Comparison of ENCODE assay signal across 8 mouse cellular contexts in genomic region chr17:56461771-56462743, GRCm38 (mm10). TPM values are rescaled to one million over a fixed set of nuclear protein-coding genes. Genes with fewer than 3 reads are reported as not detected.
A peak's percentile ranks its signal among the peaks of the same experiment; 100 is the strongest.
DNase-seq lines count a peak whose midpoint lies in the region; ATAC-seq and TF ChIP-seq lines count a peak whose summit lies in the region.

No protein-coding gene starts in this region.

- peak; percentile 99 for DNase-seq in heart, postnatal 10 days
- DNase-seq in large intestine, adult 2 months (ENCODE audit: low read depth, low spot score) = peak; percentile 95
- peak; percentile 96 for DNase-seq in liver, postnatal 0 days
- peak; percentile 100 for DNase-seq in testis, postnatal 10 days (ENCODE audit: low spot score)

- H3K27me3 ChIP-seq in E14TG2a.4 (ENCODE audit: insufficient read depth, low read length) = peaks cover 27% of the 10 kb centered on the region
- H3K27me3 ChIP-seq in forebrain, embryonic 13.5 days = no peaks in the 10 kb centered on the region
- H3K27me3 ChIP-seq in liver, postnatal 0 days (ENCODE audit: insufficient read depth, low read length) = no peaks in the 10 kb centered on the region
- no peaks in the 10 kb centered on the region for H3K27me3 ChIP-seq in neural tube, embryonic 14.5 days (ENCODE audit: control insufficient read depth, insufficient read depth, low read length)

- intact Hi-C loops in heart, postnatal 10 days (cut with DNase I) = no loop called here

- peak overlapping the region; percentile 77 for H3K9ac ChIP-seq in forebrain, embryonic 13.5 days
- H3K9ac ChIP-seq in liver, postnatal 0 days (replicated peaks) = peak overlapping the region; percentile 71
- H3K9ac ChIP-seq in neural tube, embryonic 14.5 days (replicated peaks; ENCODE audit: low read depth, low read length) = peak overlapping the region; percentile 63

- ATAC-seq in cerebellum, adult (ENCODE audit: insufficient number of reproducible peaks, low FRiP score, low TSS enrichment) = peak; percentile 72
- ATAC-seq in forebrain, embryonic 13.5 days = peak; percentile 92
- peak; percentile 91 for ATAC-seq in liver, postnatal 0 days
- ATAC-seq in neural tube, embryonic 14.5 days (ENCODE audit: low read depth) = peak; percentile 91

- H3K4me3 ChIP-seq in E14TG2a.4 (replicated peaks; ENCODE audit: low read length) = peak overlapping the region; percentile 89
- H3K4me3 ChIP-seq in forebrain, embryonic 13.5 days = peak overlapping the region; percentile 57
- H3K4me3 ChIP-seq in liver, postnatal 0 days (ENCODE audit: low read depth, low read length) = peak overlapping the region; percentile 69
- H3K4me3 ChIP-seq in neural tube, embryonic 14.5 days (ENCODE audit: low read depth, low read length) = peak overlapping the region; percentile 50

- H3K27ac ChIP-seq in forebrain, embryonic 13.5 days = peak overlapping the region; percentile 94
- H3K27ac ChIP-seq in liver, postnatal 0 days (ENCODE audit: low read depth) = peak overlapping the region; percentile 66
- H3K27ac ChIP-seq in neural tube, embryonic 14.5 days (ENCODE audit: low read depth, low read length) = peak overlapping the region; percentile 82

- peaks cover 10% of the 10 kb centered on the region for H3K36me3 ChIP-seq in E14TG2a.4 (ENCODE audit: insufficient read depth, low read length)
- H3K36me3 ChIP-seq in forebrain, embryonic 13.5 days (ENCODE audit: poor library complexity, severe bottlenecking) = peaks cover 38% of the 10 kb centered on the region
- no peaks in the 10 kb centered on the region for H3K36me3 ChIP-seq in liver, postnatal 0 days (replicated peaks; ENCODE audit: insufficient read depth, low read length)
- peaks cover 4% of the 10 kb centered on the region; the same call in 1 of the 2 replicates for H3K36me3 ChIP-seq in neural tube, embryonic 14.5 days (ENCODE audit: control insufficient read depth, insufficient read depth, low read length)

- under 1% methylated on average over 75 of the region's 77 CpGs for WGBS in forebrain, embryonic 13.5 days
- under 1% methylated on average over 77 of the region's 77 CpGs for WGBS in large intestine, adult 2 months
- WGBS in liver, postnatal 0 days (ENCODE audit: insufficient replicate concordance) = under 1% methylated on average over 76 of the region's 77 CpGs
- WGBS in neural tube, embryonic 14.5 days = under 1% methylated on average over 72 of the region's 77 CpGs

- TF ChIP-seq CTCF in E14TG2a.4 (conservative IDR thresholded peaks at IDR 0.05; ENCODE audit: low read length) = no peak
- no peak for TF ChIP-seq CTCF in liver, postnatal 0 days (IDR thresholded peaks at IDR 0.05; ENCODE audit: low read depth)

- TF ChIP-seq EP300 in liver, postnatal 0 days (IDR thresholded peaks at IDR 0.05; ENCODE audit: low read depth) = no peak

- H3K9me3 ChIP-seq in E14TG2a.4 (ENCODE audit: low read length) = no peaks in the 10 kb centered on the region
- no peaks in the 10 kb centered on the region for H3K9me3 ChIP-seq in forebrain, embryonic 13.5 days (replicated peaks)
- H3K9me3 ChIP-seq in liver, postnatal 0 days (ENCODE audit: low read length) = no peaks in the 10 kb centered on the region
- H3K9me3 ChIP-seq in neural tube, embryonic 14.5 days (ENCODE audit: control insufficient read depth, low read length) = no peaks in the 10 kb centered on the region

- H3K4me1 ChIP-seq in E14TG2a.4 (replicated peaks; ENCODE audit: low read depth, low read length) = peaks cover 41% of the 10 kb centered on the region
- H3K4me1 ChIP-seq in forebrain, embryonic 13.5 days = peaks cover 92% of the 10 kb centered on the region
- H3K4me1 ChIP-seq in liver, postnatal 0 days (ENCODE audit: insufficient read depth) = peaks cover 23% of the 10 kb centered on the region
- H3K4me1 ChIP-seq in neural tube, embryonic 14.5 days (ENCODE audit: control insufficient read depth, insufficient read depth, low read length) = peaks cover 38% of the 10 kb centered on the region

- H3K4me2 ChIP-seq in forebrain, embryonic 13.5 days = peak overlapping the region; percentile 93
- peak overlapping the region; percentile 95 for H3K4me2 ChIP-seq in liver, postnatal 0 days (ENCODE audit: low read depth, low read length)
- H3K4me2 ChIP-seq in neural tube, embryonic 14.5 days (ENCODE audit: low read depth, low read length) = peak overlapping the region; percentile 55

RNA-seq across cellular contexts. Expression of gene Ptprs, which starts 14.2 kb away (rescaled TPM):
- 276 and 292 TPM in 2 replicates for polyA plus RNA-seq in forebrain, embryonic 13.5 days (2015; fragmentation: Nextera tagmentation; extraction: Ambion mirVana)
- total RNA-seq in heart, postnatal 10 days (2021) = 10 to 100 TPM; 87.3 to 92.3 TPM
- polyA plus RNA-seq in large intestine, adult 2 months (2012; rRNA removed) = 24.2 and 47.4 TPM in 2 replicates
- polyA plus RNA-seq in liver, postnatal 0 days (2015; fragmentation: Nextera tagmentation; extraction: Ambion mirVana) = 3.4 TPM in 2 replicates
- polyA plus RNA-seq in neural tube, embryonic 14.5 days (2014; fragmentation: Nextera tagmentation; extraction: Ambion mirVana) = 255 and 266 TPM in 2 replicates

RNA-seq across cellular contexts. Expression of gene Znrf4, which starts 50.2 kb away (rescaled TPM):
- polyA plus RNA-seq in forebrain, embryonic 13.5 days (2015; fragmentation: Nextera tagmentation; extraction: Ambion mirVana) = 0.14 TPM in 1 of 2 replicates, not detected in the other
- total RNA-seq in heart, postnatal 10 days (2021) = not detected
- polyA plus RNA-seq in large intestine, adult 2 months (2012; rRNA removed) = not detected in 2 replicates
- not detected in 2 replicates for polyA plus RNA-seq in liver, postnatal 0 days (2015; fragmentation: Nextera tagmentation; extraction: Ambion mirVana)
- polyA plus RNA-seq in neural tube, embryonic 14.5 days (2014; fragmentation: Nextera tagmentation; extraction: Ambion mirVana) = not detected in 2 replicates

Comparison
In these comparisons a context has a peak if more than half of its experiments do, and no peak if none do; other contexts are left out.
1. Peak in every context shown above with its lines: DNase-seq, ATAC-seq, H3K4me3 ChIP-seq and H3K27ac ChIP-seq.